Mouse (Mus musculus) forebrain, embryonic 16.5 days (tissue): Measurements from ENCODE around the gene Ddn. TPM values are rescaled to one million over a fixed set of nuclear protein-coding genes. Genes with fewer than 3 reads are reported as not detected.
A peak's percentile ranks its signal among the peaks of the same experiment; 100 is the strongest.

Experiments used
- ATAC-seq: fragments of 200-750 bp; cut with Nextera tagmentation; 2 replicates; pipeline ENCODE4 v1.8.0; 2017; ENCODE audit warnings: mild to moderate bottlenecking, moderate library complexity
- H3K27ac ChIP-seq: fragments of 300-500 bp; sonication (generic); 2 replicates; pipeline ENCODE4 v1.5.1; 2014; ENCODE audit warnings: low read length, control low read depth
- H3K27me3 ChIP-seq: fragments of 300-500 bp; sonication (generic); replicated peaks from 2 replicates; pipeline ENCODE4 v1.6.1; 2014; ENCODE audit warnings: low read length; ENCODE audit not compliant: control insufficient read depth, insufficient read depth
- H3K36me3 ChIP-seq: fragments of 300-500 bp; sonication (generic); 2 replicates; pipeline ENCODE4 v1.6.1; 2014; ENCODE audit not compliant: control insufficient read depth, insufficient read depth
- H3K4me1 ChIP-seq: fragments of 300-500 bp; sonication (generic); replicated peaks from 2 replicates; pipeline ENCODE4 v1.6.1; 2014; ENCODE audit warnings: low read length; ENCODE audit not compliant: control insufficient read depth, insufficient read depth
- H3K4me2 ChIP-seq: fragments of 300-500 bp; sonication (generic); 2 replicates; pipeline ENCODE4 v1.6.1; 2014; ENCODE audit warnings: mild to moderate bottlenecking, low read length, control low read depth
- H3K4me3 ChIP-seq: fragments of 300-500 bp; sonication (generic); replicated peaks from 2 replicates; pipeline ENCODE4 v1.5.1; 2014; ENCODE audit warnings: mild to moderate bottlenecking, low read length, control low read depth
- H3K9ac ChIP-seq: fragments of 300-500 bp; sonication (generic); replicated peaks from 2 replicates; pipeline ENCODE4 v1.6.1; 2014; ENCODE audit warnings: low read depth, low read length, control low read depth
- H3K9me3 ChIP-seq: fragments of 300-500 bp; sonication (generic); 2 replicates; pipeline ENCODE4 v1.6.1; 2016; ENCODE audit warnings: low read length; ENCODE audit not compliant: control insufficient read depth
- WGBS: fragments of 180-500 bp; shearing (Covaris S2); extraction: QIAGEN DNeasy Blood & Tissue Kit; methylation state at CpG from one replicate; pipeline ENCODE4 v1.1.7; 2014; 5-methylcytosine and 5-hydroxymethylcytosine counted together
- polyA plus RNA-seq: library from polyadenylated mRNA; unstranded; fragments of >200 nt; fragmentation: Nextera tagmentation; extraction: Ambion mirVana; gene quantifications from 2 replicates; pipeline ENCODE4 v1.2.1, GENCODE M21; 2015

The Ddn gene
- polyA plus RNA-seq, 1 experiment from 2014 or later, result 0.46 TPM

DNA sequence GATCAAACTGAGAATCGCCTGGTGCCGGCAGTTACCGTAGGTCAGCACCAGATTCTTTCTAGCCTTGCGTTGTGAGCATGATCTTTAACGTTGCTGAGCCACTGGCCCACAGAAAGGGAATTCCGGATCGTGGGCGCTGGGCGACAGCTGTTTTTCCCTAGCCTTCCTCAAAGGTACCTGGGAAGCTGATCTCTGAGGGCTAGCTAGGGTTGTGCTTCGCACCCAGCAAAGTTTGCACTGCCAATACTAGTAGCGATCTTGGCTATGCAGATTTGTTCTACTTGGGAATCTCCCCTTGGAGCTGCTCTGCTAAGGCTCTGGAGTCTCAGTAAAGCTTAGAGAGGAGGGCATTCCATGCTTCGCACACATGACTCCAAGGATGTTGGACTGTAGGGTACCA lies 18.1 kb downstream of the Ddn start:
- H3K27me3 ChIP-seq, result peaks cover 86% of the 10 kb centered on the region
- H3K4me1 ChIP-seq, result 0 out of 2 replicates have a peak, but pooled peaks cover 11% of the 10 kb centered on the region
- ATAC-seq, result no peak
- no peak overlapping the region for H3K9ac ChIP-seq
- H3K9me3 ChIP-seq, result no peaks in the 10 kb centered on the region
- 2% methylated on average over 12 of the region's 12 CpGs for WGBS
- no peak overlapping the region for H3K4me3 ChIP-seq
- H3K27ac ChIP-seq, result no peak overlapping the region
- no peaks in the 10 kb centered on the region for H3K36me3 ChIP-seq
- H3K4me2 ChIP-seq, result no peak overlapping the region

DNA sequence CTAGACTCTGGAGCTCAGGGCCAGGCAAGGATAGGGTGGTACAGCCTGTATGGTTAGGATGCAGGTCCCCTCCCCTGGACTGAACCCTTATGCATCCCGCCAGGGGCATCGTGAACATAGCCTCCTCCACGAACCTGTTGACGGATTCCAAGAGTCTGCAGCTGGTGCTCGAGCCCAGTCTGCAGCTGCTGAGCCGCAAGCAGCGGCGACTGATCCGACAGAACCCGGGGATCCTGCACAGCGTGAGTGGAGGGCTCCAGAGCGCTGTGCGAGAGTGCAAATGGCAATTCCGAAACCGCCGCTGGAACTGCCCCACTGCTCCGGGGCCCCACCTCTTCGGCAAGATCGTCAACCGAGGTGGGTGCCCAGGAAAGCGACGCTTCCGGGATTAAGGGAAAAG lies 18.5 kb downstream of the Ddn start:
- no peaks in the 10 kb centered on the region for H3K36me3 ChIP-seq
- no peak overlapping the region for H3K27ac ChIP-seq
- peaks cover 87% of the 10 kb centered on the region for H3K27me3 ChIP-seq
- H3K9me3 ChIP-seq, result peaks cover 2% of the 10 kb centered on the region; the same call in 1 of the 2 replicates
- H3K9ac ChIP-seq, result no peak overlapping the region
- under 1% methylated on average over 23 of the region's 23 CpGs for WGBS
- no peak for ATAC-seq
- H3K4me2 ChIP-seq, result no peak overlapping the region
- no peak overlapping the region for H3K4me3 ChIP-seq
- H3K4me1 ChIP-seq, result 0 out of 2 replicates have a peak, but pooled peaks cover 11% of the 10 kb centered on the region

DNA sequence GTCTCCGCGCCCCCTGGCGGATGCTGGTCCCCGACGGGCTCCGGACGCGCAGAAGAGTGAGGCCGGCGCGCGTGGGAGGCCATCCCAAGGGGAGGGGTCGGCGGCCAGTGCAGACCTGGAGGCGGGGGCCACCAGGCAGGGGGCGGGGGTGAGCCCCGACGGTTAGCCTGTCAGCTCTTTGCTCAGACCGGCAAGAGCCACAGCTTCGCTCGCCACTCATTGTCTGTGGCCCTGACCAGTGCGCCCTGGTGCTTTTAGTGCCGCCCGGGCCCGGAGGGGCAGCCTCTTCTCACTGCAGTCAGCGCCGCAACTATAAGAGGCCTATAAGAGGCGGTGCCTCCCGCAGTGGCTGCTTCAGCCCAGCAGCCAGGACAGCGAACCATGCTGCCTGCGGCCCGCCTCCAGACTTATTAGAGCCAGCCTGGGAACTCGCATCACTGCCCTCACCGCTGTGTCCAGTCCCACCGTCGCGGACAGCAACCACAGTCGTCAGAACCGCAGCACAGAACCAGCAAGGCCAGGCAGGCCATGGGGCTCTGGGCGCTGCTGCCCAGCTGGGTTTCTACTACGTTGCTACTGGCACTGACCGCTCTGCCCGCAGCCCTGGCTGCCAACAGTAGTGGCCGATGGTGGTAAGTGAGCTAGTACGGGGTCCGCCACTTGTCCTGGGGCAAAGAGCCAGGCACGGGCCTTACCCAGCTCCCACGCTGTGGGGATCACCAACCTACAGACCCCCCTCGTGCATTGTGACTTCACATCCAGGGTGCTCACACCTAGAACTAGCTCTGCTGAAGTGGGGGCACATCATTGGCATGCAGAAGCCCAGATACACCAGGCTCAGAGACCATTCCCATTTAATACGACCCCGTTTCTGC lies 19.4 kb downstream of the Ddn start, which contains the start of gene Wnt1:
TSS of gene Wnt1 (plus strand) at position 197 of the 875 bp plus-strand sequence.
- Histone ChIP-seq H3K9ac (no peak within 1 kb of the TSS), H3K9me3 (peaks cover 4% of the 10 kb centered on the region; the same call in 1 of the 2 replicates), H3K27ac (no peak within 1 kb of the TSS), H3K27me3 (peaks cover 85% of the 10 kb centered on the region), H3K4me3 (no peak within 1 kb of the TSS), H3K36me3 (no peaks in the 10 kb centered on the region), H3K4me1 (0 out of 2 replicates have a peak, but pooled peaks cover 11% of the 10 kb centered on the region), H3K4me2 (no peak within 1 kb of the TSS)
- no peak for ATAC-seq
- WGBS, result 1% methylated on average over 51 of the region's 51 CpGs

DNA sequence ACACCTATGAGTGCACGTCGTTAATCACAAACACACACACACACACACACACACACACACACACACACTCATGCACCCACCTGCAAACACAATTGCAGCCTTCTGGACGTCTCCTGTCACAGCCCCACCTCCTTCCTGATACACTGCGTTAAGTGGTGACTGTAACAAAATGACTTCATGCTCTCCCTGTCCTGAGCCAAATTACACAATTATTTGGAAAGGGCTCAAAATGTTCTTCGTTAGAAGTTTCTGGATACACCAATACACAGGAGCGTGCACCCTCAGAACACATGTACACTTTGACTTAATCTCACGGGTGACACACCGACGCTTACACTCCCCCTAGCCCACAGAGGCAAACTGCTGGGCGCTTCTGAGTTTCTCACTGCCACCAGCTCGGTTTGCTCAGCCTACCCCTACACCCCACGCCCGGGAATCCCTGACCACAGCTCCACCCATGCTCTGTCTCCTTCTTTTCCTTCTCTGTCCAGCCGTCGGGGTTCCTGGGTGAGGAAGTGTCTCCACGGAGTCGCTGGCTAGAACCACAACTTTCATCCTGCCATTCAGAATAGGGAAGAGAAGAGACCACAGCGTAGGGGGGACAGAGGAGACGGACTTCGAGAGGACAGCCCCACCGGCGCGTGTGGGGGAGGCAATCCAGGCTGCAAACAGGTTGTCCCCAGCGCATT lies 20.2 kb downstream of the Ddn start:
- Histone ChIP-seq H3K27me3 (peaks cover 80% of the 10 kb centered on the region), H3K9me3 (peaks cover 4% of the 10 kb centered on the region; the same call in 1 of the 2 replicates), H3K9ac (no peak overlapping the region), H3K36me3 (no peaks in the 10 kb centered on the region), H3K4me1 (0 out of 2 replicates have a peak, but pooled peaks cover 11% of the 10 kb centered on the region), H3K27ac (no peak overlapping the region), H3K4me3 (no peak overlapping the region), H3K4me2 (no peak overlapping the region)
- WGBS, result 8% methylated on average over 24 of the region's 24 CpGs
- no peak for ATAC-seq

DNA sequence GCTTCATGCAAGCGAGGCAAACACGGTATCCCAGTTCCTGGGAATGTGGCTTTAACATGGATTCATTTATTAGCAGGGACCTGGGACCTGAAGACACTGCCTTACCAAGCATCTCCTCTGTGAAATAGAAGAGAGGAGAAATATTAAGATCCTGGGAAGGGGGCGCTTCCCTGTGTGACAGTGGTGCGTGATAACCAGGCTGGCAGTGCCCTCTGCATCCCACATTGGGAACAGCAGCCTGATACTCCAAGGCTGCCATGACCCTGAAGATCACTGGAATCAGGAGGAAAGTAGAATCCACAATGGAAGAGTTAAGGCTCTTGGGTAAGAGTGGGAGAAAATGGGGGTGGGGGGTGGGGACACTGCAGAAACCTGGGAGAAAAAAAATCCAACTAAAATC lies 21.4 kb downstream of the Ddn start:
- no peaks in the 10 kb centered on the region for H3K36me3 ChIP-seq
- no peak overlapping the region for H3K27ac ChIP-seq
- WGBS, result 26% methylated on average over 4 of the region's 4 CpGs
- H3K9me3 ChIP-seq, result peaks cover 4% of the 10 kb centered on the region; the same call in 1 of the 2 replicates
- H3K4me2 ChIP-seq, result no peak overlapping the region
- peaks cover 71% of the 10 kb centered on the region for H3K27me3 ChIP-seq
- H3K4me3 ChIP-seq, result no peak overlapping the region
- no peak overlapping the region for H3K9ac ChIP-seq
- 0 out of 2 replicates have a peak, but pooled peaks have one; percentile 50 for ATAC-seq
- H3K4me1 ChIP-seq, result 0 out of 2 replicates have a peak, but pooled peaks cover 11% of the 10 kb centered on the region

DNA sequence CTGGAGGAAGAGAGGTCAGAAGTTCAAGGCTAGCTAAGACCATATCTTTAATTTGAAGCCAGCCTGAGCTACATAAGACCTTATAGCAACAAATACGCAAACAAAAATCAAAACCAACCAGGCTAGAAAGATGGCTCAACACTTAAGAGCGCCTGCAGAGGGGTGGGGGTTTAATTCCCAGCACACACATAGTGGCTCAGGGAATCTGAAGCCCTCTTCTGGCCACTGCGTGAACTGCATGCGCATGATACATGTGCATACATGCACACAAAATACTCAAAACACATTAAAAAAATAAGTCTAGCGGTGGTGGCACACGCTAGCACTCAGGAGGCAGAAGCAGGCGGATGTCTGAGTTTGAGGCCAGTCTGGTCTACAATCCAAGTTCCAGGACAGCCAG lies 23.5 kb downstream of the Ddn start:
- Histone ChIP-seq H3K4me1 (no peaks in the 10 kb centered on the region), H3K27ac (no peak overlapping the region), H3K4me2 (no peak overlapping the region), H3K36me3 (no peaks in the 10 kb centered on the region), H3K9ac (no peak overlapping the region), H3K27me3 (peaks cover 66% of the 10 kb centered on the region), H3K4me3 (no peak overlapping the region), H3K9me3 (peaks cover 4% of the 10 kb centered on the region; the same call in 1 of the 2 replicates)
- no peak for ATAC-seq
- 35% methylated on average over 7 of the region's 7 CpGs for WGBS

DNA sequence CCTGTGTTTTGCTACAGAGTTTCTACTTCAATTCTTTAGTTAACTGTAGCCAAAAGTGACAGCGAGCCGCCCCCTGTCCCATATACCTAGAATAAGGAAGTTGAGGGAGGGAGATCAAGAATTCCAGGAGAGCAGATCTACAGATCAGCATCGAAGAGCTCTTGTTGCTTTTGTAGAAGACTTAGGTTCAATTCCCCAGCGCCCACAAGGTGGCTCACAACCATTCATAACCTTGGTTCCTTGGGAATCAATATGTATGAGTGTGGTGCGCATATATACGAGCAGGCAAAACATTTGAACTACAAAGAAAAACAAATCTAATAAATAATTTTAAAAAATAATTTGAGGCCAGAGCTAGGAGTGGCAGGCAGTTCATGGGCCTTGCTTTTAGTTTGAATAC lies 28.1 kb downstream of the Ddn start:
- Histone ChIP-seq H3K4me3 (no peak overlapping the region), H3K4me2 (no peak overlapping the region), H3K9me3 (peaks cover 4% of the 10 kb centered on the region; the same call in 1 of the 2 replicates), H3K27ac (no peak overlapping the region), H3K27me3 (peaks cover 78% of the 10 kb centered on the region), H3K36me3 (no peaks in the 10 kb centered on the region), H3K9ac (no peak overlapping the region), H3K4me1 (peaks cover 14% of the 10 kb centered on the region)
- 25% methylated on average over 6 of the region's 6 CpGs for WGBS
- no peak for ATAC-seq

DNA sequence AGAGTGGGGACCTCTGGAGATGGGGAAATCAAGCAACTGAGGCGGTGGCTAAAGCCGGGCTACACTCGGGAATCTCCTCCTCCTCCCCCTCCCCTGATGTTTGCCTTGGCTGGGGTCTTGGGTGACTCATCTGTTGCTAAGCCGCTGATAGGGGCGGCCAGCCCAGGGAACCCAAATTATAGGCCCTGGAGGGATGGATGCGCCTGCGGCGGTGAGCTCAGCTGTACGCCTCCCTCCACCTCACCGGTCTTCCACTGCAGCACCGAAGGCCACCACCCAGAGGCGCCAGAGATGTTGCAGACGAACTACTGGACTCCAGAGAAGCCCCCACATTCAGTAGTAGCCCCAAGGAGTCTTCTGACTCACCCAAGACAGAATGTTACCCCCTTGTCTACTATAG lies 28.7 kb downstream of the Ddn start:
- Histone ChIP-seq H3K4me3 (no peak overlapping the region), H3K27ac (no peak overlapping the region), H3K9me3 (peaks cover under 1% of the 10 kb centered on the region; the same call in 1 of the 2 replicates), H3K4me1 (peaks cover 16% of the 10 kb centered on the region), H3K4me2 (no peak overlapping the region), H3K36me3 (no peaks in the 10 kb centered on the region), H3K9ac (no peak overlapping the region), H3K27me3 (peaks cover 79% of the 10 kb centered on the region)
- ATAC-seq, result no peak
- WGBS, result 3% methylated on average over 13 of the region's 13 CpGs

DNA sequence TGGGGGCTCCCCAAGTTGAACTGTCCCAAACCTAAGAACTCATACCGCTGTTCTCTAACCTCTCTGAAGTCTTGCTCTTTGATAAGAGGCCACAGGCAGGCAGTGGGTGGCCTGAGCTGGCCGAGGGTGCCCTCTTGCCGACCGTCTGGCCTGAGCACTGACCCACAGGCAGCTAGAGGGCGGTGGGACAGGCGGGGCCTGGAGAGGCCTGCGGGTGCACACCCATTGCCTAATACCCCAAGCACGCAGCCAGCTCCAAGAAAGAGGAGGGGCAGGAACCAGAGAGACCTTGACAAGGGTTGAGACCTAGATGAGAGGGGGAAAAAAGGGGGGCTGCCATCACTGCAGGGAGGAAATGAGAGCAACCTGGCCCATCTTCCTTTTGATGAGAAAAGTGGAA lies 29.2 kb downstream of the Ddn start:
- peaks cover 16% of the 10 kb centered on the region for H3K4me1 ChIP-seq
- no peak for ATAC-seq
- WGBS, result 1% methylated on average over 8 of the region's 8 CpGs
- H3K36me3 ChIP-seq, result no peaks in the 10 kb centered on the region
- H3K27ac ChIP-seq, result no peak overlapping the region
- H3K4me2 ChIP-seq, result no peak overlapping the region
- no peak overlapping the region for H3K9ac ChIP-seq
- peaks cover 81% of the 10 kb centered on the region for H3K27me3 ChIP-seq
- H3K4me3 ChIP-seq, result no peak overlapping the region
- H3K9me3 ChIP-seq, result no peaks in the 10 kb centered on the region
